Mouse (Mus musculus): Measurements from ENCODE around the gene Cd5.

Gene Cd5

DNA sequence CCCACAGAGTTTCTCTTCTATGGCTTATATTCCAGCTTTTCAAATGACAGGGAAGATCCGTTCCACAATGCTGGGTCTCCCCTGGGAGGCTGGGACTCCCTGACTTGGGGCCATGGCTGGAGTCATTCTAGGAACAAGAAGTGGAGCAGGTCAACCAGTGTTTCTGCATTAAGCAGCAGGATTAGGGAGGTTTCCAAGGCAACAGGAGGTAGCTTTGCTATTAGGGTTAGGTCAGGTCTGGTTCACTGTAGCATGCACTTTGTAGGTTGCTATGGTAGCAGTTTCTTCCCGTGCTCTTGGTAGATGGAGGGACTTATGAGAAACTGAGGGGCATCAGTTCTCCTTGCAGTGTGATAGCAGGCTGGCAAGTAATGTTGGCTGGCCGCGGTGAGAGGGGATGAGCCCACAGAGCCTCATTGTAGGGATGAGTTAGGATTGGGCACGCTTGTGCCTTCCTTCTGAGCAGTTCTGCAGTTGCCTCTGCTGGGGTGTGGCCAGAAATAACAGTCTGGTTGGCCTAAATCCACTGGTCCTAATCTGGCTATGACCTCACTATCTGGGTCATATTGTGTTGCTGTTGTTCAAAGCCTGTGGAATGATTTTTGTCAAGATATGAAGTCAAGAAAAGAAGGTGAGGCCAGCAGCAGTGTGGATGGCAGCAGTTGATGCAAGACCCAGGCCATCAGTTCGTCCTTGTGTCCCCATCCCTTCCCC is 37.6 kb downstream of the Cd5 start:
- DNase-seq (ENCODE audit: low read depth, low spot score): no peak

DNA sequence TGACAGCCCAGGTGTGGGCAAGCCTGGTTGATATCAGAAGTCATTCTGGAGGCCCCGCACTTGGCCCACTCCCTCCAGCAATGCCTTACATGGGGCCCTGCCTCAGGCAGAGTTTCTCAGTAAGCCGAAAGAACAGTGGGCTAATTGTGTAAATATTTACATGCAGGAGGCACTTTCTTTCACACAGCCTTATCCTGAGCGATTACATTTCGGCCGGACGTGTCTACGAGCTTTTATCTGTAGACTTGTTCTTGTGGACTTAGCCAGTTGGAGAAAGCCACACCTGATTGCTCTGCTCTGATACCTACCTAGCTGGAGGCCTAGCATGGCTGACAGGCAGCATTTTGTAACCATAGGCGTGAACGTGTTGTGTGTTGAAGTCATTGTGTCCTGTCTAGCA is 39.0 kb downstream of the Cd5 start:
- no peak for DNase-seq (ENCODE audit: low read depth, low spot score)

DNA sequence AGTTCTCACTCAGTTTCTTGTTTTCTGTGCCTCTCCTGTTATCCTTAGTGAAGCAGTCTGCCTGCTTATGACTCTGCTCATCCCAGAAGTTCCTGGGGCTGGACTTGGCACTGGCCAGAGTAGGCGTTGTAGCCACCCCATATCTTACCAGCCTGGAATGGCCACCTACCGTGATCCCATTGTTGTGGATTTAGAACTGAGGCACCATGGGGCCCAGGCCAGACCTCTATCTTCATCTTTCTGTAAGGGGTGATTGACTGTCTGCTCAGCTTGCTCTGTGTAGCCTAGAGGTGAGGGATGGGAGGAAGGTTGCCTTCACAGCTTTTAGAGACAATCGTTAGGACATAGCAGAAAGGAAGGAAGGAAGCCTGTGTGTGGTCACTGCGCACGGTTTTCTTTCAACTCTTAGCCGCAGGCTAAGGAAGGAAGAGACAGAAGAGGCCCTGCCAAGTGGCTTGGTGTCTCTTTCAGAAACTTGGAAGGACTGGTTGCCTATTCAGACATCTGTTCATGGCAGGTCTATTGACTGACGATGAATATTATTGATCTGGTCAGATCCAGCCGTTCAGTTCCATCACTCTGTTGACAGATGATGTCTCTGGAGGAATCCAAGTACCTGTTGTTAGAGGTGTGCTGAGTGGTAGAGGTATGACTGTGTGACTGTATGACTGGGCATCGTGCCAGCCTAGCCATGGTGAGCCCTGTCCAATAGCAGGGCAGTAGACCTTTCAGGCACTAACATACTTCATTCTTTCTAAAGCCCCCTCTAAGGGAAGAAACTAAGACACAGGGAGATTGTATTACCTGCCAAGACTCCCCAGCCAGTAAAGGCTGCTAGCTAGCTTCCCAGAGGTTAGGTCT is 40.4 kb downstream of the Cd5 start:
- DNase-seq (ENCODE audit: low read depth, low spot score): no peak

DNA sequence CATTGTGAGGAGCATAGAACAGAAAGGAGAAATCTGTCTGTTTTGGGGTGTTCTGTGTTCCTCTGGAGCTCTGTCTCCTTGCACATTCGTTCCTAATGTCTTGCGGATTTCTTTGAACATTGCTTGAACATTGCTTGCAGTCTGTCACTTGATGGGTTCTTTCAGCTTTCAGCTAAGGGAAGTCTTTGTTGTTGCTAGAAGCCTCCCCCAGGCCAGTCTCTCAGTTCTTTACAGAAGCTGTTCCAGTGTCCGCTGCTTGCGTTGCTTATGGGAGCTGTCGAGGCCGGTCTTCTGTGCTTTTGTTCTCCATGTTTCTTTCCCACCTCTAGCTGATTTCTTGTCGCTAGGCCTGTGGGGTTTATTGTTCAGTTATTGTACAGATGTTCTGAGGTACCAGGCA is 43.0 kb downstream of the Cd5 start:
- DNase-seq (ENCODE audit: low read depth, low spot score): no peak

DNA sequence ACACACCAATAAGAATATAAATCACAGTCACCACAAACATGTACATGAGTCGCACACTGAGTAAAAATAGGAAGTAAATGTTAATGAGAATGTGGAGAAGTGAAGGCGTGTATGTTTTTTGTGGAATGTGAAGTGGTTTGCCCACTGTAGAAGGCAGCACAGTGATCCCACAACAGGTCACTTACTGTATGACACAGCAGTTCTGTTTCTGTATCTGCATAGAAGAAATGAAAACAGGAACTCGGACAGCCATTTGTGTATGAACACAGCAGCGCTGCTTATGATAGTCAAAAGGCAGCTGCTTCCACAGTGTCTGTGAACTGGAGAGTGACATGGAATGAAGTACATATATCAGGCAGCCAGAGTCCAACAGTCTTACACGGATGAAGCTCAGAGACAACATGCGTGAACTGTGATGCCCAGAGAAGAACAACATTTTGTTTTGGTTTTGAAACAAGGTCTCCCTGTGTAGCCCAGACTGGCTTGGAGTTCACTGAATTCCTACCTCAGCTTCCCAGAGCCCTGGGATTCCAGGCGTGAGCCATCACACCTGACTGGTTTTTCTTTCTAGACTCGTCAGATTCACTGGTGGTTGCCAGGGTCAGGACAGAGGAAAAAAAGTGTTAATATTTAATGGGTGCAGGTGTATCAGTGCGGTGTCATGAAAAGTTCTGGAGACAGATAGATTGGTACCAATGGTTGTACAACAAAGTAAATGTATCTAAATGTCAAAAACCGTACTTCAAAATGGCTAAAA is 44.7 kb downstream of the Cd5 start:
- DNase-seq (ENCODE audit: low read depth, low spot score): no peak

DNA sequence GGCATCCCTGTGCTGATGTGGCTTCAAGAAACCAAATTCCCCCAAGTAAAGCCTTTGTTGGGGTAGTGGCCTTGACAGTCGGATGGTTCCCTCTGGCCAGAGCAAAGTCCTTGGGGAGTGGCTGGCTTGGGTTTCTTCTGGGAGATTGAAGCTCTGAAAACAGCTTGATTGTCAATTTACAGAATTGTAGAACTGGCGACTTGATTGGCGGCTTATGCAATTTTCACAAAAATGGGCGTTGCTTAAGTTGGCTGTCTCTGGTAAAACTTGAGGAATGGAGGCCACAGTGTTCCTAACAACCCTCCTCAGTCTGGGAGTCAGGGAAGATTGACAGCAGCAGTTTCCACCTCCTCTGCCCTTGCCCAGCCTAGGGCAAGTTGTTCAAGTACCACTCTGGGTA is 46.4 kb downstream of the Cd5 start:
- DNase-seq (ENCODE audit: low read depth, low spot score): no peak

DNA sequence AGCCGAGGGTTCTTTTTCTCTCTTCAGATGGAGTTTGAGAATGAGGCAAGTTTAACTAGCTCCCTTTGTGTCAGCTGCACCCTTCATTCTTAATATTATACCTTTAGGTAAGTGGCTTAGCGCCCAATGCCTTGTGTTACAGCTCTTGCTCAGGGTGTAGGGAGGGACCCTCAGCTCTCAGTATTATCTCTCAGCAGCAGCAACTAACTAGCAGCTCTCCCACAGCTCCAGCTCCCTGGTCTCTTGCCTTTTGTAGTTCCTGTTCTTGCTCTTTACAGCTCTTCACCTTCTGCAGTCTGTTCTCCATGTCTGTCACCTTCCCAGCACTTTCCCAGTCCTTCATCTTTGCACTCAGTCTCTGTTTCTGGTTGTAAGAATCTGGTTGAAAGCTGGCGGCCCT is 47.1 kb downstream of the Cd5 start:
- DNase-seq (ENCODE audit: low read depth, low spot score): no peak

DNA sequence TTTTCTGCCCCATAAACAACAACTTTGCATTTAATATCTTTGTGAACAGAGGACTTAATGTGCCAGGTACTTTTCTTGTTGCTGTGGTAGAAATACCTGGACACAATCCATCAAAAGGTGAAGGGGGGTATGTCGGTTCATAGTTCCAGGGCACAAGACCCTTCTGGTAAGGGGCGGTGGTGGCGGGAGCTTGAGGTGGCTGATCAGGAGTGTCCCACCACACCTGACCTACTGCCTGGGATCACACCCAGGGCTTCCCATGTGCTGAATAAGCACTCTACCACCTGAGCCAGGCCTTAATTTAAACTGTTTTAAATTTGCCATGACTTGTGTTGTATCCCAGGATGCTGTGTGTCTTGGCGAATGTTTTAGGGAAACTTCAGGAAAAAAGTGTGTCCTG is 47.7 kb downstream of the Cd5 start:
- DNase-seq (ENCODE audit: low read depth, low spot score): no peak

DNA sequence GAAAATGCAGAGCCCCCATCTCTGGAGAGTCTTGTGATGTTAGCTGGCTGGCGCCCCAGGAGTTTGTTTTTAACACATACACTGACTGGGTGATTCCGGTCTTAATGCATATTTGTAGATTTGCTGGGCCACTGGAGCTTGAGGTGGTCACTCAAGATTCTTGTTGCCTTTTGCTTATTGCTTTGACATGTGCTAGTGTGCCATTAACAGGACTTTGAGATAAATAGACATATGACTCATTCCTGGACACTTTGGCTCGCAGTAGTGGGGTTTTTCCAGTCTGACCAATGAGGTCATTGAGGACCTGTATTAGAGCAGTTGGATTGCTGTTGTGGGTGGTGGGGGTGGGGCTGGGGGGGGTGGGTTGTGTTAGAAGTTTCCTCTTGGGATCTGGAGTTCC is 48.5 kb downstream of the Cd5 start:
- no peak for DNase-seq (ENCODE audit: low read depth, low spot score)

DNA sequence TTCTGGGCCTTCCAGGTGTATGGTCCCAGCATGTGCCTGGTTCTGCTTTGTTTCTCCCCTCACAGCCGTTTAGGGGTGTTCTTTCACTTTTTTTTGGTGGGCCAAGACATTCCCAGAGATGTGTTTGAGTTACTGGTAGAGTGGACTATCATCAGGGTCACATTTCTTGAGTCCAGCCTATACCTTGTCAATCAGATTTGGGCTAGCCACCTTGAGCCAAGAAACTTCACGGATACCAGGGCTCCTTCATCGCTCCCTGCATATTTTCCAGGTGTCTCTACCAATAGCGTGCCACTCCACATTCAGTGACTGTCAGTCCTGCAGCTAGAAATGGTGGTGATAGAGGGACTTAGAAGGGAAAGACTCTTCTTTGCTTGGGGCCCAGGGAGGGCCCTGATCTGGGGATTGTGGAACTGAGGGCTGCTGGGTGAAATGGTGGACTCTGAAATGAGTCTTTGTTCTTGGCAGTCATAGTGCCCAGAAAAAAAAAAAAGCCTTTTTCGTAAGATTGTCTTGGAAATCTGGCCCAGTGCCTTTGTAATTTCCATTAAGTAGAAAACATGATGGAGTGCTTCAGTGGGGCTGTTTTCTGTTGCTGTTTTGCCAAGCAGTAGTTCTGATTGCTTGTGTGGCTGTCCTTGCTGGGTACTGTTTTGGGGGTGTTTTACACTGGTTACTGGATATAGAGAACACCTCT is 49.2 kb downstream of the Cd5 start:
- DNase-seq (ENCODE audit: low read depth, low spot score): no peak

DNA sequence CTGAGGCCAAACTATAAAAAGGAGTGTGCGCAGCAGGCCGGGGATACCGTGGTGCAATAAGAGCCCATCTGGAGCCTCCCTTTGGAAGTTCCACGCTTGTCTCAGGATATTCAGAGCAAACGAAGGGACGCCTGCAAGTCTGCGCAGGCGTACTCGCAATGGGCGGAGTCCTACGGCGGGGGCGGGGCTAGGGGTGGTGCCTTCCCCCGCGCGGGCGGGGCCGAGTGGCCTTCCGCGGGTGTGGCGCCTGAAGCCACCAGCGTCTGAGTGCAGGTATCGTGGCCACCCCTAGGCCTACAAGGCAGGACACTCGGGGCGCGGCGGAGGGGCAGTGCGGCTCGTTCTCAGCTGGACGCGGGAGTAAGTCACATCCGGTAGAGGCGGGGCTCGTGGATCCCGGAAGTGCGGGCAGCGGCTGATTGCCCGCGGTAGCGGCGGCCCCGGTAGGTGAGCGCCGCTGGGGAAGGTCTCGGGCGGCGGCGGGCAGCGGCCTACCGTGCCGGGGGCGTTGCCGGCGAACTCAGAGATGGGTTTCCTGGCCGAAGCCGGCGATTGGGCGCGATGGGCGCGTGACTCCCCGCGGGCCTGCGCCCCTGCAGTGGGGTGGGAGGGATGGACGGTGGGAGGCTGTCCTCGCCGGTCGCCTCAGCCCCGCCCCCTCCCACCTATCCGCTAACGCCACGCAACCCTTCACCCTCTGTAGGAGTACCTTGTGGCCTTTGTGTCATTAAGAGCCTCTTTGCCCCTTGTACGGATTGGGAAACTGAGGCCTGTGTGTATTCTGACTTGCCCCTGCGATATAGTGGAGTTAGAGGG is 50.1 kb downstream of the Cd5 start, which contains the start of gene Vps37c:
Gene Vps37c, plus strand, starts transcription at position 199 of the 816 bp plus-strand sequence.
- peak; percentile 94 for DNase-seq (ENCODE audit: low read depth, low spot score)

DNA sequence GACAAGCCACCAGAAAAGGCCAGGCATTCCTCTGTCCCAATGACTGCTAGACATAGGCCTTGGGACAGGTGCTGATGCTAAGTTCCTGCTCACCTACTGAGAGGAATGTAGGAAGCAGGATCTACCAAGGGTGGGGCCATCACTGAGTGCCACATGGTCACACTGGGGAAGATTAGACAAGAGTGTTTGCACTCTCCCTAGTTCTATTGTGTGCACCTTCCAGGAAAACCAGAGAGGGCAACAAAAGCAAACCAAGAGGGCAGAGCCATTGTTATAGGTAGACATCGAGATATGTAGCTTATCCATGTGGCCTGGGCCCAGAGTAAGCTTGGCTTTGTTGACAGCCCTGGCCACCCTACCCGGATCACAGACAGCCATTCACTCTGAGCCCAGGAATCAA is 53.1 kb downstream of the Cd5 start:
- DNase-seq (ENCODE audit: low read depth, low spot score): no peak

DNA sequence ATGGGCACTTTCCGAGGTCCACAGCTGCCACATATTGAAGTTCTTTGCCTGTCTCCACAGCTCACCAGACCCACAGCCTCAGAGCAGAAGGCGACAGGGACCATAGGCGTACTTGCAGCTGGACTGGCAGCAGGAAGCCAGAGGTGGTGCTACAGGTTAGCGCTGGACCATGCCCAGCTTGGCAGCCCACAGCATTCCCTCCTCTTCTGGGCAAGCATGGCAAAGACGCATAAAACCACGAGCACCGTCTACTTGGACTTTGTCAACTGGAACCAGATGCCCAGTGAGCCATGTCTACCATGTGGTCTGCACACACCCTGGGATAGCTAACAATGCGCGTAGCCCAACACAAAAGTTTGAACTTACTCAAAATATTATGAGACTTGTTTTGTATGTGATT is 53.7 kb downstream of the Cd5 start:
- no peak for DNase-seq (ENCODE audit: low read depth, low spot score)

DNA sequence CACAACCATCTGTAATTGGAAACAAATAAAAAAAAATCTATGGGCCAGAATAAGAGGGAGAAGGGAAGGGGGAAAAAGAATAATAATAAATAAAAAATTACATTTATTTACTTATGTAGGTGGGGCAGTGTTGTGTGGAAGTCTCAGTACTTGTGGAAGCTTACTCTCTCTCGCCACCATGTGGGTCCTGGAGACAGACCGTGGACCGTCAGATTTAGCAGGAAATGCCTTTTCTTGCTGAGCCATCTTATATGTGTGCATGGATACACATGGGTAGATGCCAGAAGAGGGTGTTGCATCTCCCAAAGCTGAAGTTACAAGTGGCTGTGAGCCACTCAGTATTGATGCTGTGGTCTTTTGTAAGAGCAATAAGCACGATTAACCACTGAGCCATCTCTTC is 57.2 kb downstream of the Cd5 start:
- no peak for DNase-seq (ENCODE audit: low read depth, low spot score)

DNA sequence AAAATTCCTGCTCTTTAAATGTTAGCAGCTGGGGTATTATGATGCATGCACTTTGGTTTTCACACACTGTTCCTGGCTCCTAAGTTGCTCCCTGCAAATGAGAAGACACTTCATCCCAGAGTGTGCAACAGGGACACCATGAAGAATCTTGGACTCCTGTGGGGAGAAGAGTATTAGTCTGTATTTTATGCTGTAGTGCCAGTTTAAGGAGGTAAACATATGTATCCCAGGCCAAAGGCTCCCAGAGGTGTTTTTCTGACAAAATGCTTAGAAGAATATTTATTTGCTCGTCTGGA is 60.1 kb downstream of the Cd5 start:
- DNase-seq (ENCODE audit: low read depth, low spot score): no peak

DNA sequence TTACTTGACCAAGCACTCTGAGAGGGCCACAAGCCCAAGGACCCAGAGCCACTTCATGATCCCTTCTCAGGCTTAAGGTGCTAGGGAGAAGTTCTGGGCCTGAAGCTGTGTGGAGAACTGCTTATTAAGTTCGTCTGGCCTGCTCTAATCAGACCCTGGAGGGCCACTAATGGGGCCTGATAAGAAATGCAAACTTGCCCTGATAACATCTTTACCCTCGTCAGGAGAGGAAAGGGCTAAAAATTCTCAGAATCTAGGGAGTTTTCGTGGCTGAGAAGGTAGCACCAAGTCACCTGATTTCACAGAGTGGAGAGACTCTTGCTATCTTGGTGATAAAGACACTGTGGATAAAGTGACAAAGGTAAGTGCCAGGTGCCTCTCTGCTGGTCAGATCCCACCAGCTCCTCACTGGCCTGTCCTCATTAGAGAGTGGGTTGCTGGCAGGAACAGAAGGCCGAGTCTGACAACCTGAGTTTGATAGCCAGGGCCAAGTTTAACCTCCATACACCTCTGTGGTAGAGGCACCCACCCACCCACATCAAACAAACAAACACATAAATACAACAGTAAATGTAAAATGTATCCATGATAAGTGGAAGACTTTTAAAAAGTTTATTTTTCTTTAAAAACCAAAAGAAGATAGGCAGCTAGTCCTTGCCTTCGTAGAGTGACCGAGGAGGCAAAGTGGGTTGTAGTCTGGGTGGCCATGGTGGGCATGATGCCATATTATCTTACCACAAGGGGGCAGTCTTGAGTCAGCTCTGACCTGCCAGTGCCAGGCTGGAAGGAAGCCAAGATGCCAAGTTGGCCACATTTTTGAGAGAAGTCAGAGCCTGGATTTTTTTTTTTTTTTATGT is 60.7 kb downstream of the Cd5 start, which contains the start of gene Pga5:
Gene Pga5, minus strand, starts transcription at position 157 of the 857 bp plus-strand sequence.
- peak; percentile 79 for DNase-seq (ENCODE audit: low read depth, low spot score)

DNA sequence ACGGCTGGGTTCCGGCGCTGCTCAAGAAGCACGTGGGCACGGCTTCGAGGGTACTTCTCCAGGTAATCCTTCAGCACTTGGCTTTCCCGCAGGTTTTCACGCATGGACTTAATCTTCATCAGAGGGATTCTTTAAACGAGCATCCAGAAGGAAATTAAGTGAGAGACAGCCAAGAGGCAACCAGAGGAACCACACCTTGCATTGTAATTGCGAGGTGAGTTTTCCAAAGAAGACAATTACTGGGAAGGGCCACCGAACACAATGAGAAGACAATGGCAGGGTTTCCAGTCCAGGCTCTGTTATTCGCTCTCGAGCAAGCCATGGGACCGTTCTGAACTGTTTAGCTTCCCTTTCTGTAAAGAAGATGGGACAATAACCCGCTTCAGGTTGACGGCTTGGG is 62.1 kb downstream of the Cd5 start:
- no peak for DNase-seq (ENCODE audit: low read depth, low spot score)

DNA sequence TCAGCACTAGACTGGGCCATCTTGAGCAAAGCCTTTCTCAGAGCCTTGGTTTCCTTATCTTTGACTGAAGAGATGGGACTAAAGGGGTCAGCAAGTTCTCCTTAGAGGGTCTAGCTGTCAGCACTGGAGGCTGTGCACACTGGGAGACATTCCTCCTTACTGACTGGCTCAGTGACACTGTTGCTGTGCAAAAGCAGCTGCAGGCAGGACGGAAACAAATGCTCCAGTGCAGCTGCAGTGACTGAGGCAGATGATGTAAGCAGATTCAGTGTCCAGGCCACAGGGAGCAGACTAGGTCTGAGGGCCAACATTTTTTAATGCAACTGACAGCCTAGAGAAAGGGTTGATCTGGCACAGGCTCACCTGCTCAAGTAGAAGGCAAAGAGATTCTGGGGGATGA is 65.5 kb downstream of the Cd5 start:
- no peak for DNase-seq (ENCODE audit: low read depth, low spot score)

DNA sequence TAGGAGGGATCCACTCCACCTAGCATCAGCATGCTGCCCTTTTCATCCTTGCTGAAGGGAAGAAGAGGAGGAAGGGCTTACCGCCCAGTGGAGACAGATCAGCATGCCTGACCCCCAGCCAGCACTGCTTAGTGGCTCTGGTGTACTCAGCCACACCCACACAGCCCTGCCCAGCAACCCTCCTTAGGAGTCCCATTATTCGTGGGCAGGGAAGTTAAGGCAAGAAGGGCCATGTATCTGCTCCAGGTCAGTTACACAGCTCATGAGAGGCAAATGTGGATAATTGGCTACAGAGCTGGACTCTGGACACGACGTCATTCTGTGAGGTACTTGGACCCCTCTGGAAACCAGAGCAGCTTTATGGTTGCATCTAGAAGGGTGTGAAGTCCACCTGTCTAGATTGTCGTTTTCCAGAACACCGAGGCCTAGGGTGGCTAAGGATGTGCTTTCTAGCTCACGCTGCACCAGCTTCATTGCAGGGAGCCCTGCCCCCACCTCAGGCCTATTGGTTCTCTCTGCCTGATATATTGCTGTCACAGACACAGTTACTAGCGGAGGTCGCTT is 66.9 kb downstream of the Cd5 start:
- DNase-seq (ENCODE audit: low read depth, low spot score): no peak

DNA sequence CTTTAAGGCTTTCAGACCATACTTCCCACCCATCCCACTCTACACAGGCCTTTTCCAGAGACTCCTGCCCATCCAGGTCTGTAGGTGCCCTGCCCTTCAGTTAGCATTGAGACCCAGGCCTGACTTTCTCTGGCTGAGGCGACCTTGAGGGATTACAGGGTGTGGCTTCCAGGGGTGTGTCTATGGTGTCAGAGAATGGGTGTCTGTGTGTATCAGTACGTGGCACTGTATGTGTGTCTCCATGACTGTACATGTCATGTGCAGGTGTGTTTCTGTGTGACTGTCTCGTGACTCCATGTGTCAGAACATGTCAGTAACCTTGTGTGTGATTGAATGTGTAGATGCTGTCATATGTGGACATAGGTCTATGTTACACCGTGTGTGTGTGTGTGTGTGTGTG is 67.5 kb downstream of the Cd5 start:
- DNase-seq (ENCODE audit: low read depth, low spot score): no peak
